Mouse (Mus musculus) forebrain, embryonic 12.5 days (tissue): ENCODE measurements around the gene Angptl3. TPM values are rescaled to one million over a fixed set of nuclear protein-coding genes. Genes with fewer than 3 reads are reported as not detected.

ENCODE experiments used
- ATAC-seq: fragments of 200-750 bp; cut with Nextera tagmentation; 2 replicates; pipeline ENCODE4 v1.8.0; 2017; ENCODE audit warnings: moderate TSS enrichment; ENCODE audit not compliant: low FRiP score
- H3K27ac ChIP-seq: fragments of 300-500 bp; sonication (generic); 2 replicates; pipeline ENCODE4 v1.5.1; 2016; ENCODE audit warnings: mild to moderate bottlenecking
- H3K27me3 ChIP-seq: fragments of 300-500 bp; sonication (generic); 2 replicates; pipeline ENCODE4 v1.6.1; 2016; ENCODE audit warnings: mild to moderate bottlenecking
- H3K36me3 ChIP-seq: fragments of 300-500 bp; sonication (generic); replicated peaks from 2 replicates; pipeline ENCODE4 v1.6.1; 2016; ENCODE audit warnings: mild to moderate bottlenecking
- H3K4me1 ChIP-seq: fragments of 300-500 bp; sonication (generic); 2 replicates; pipeline ENCODE4 v1.6.1; 2016
- H3K4me2 ChIP-seq: fragments of 300-500 bp; sonication (generic); 2 replicates; pipeline ENCODE4 v1.6.1; 2016; ENCODE audit warnings: mild to moderate bottlenecking, moderate library complexity
- H3K4me3 ChIP-seq: fragments of 300-500 bp; sonication (generic); replicated peaks from 2 replicates; pipeline ENCODE4 v1.5.1; 2016; ENCODE audit warnings: mild to moderate bottlenecking
- H3K9ac ChIP-seq: fragments of 300-500 bp; sonication (generic); 2 replicates; pipeline ENCODE4 v1.6.1; 2016; ENCODE audit warnings: mild to moderate bottlenecking
- H3K9me3 ChIP-seq: fragments of 300-500 bp; sonication (generic); 2 replicates; pipeline ENCODE4 v1.6.1; 2016
- WGBS: fragments of 180-500 bp; shearing (Covaris S2); methylation state at CpG from one replicate; pipeline ENCODE4 v1.1.7; 2016; 5-methylcytosine and 5-hydroxymethylcytosine counted together
- polyA plus RNA-seq: library from polyadenylated mRNA; unstranded; fragments of >200 nt; fragmentation: Nextera tagmentation; extraction: Ambion mirVana; gene quantifications from 2 replicates; pipeline ENCODE4 v1.2.1, GENCODE M21; 2016

The Angptl3 gene
- 1.6 and 2.5 TPM in 2 replicates for polyA plus RNA-seq

DNA sequence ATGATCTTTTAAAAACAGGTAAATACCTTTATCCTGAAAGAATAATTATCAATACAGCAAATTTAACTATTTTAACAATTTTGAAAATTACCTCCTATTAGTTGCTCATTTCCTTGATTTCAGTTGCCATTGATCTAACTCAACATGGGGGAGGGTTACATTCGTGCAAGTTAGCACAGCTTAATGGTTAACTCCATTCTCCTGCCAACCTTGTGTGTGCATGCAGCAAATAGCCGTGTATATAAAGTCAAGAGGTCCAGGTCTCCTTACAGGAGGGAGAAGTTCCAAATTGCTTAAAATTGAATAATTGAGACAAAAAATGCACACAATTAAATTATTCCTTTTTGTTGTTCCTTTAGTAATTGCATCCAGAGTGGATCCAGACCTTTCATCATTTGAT, at the start of gene Angptl3:
Angptl3 (plus strand) TSS at position 269 of the 400 bp plus-strand sequence.
- WGBS, result 85% methylated on average over 2 of the region's 2 CpGs

DNA sequence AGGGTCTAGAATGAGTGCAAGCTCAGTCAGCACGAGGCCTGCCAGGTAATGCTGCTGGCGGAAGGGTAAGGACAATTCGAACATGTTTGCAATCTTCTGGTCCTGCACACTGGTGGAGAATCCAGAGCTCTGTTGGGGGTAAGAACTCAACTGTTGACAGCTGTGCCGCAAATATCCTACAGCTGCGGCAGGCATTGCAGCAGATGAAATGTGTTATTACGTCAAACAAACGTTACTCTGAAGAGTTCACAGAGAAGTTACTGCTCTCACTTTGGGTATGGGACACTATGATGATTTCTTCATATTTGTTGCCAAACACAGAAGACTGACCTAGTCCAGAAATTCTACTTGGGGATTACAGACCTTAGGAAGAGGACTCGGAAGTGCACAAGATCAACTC, 46.1 kb upstream of the Angptl3 start:
- Histone ChIP-seq H3K4me3 (no peak overlapping the region), H3K9ac (no peak overlapping the region), H3K27me3 (no peaks in the 10 kb centered on the region), H3K4me1 (no peaks in the 10 kb centered on the region), H3K4me2 (no peak overlapping the region), H3K36me3 (peaks cover 56% of the 10 kb centered on the region), H3K27ac (no peak overlapping the region), H3K9me3 (no peaks in the 10 kb centered on the region)
- WGBS, result 90% methylated on average over 8 of the region's 8 CpGs
- ATAC-seq, result no peak

More for the DNA sequence above, at the start of gene Angptl3:
- Histone ChIP-seq H3K27ac (no peak within 1 kb of the TSS), H3K4me2 (no peak within 1 kb of the TSS), H3K4me3 (no peak within 1 kb of the TSS), H3K27me3 (no peaks in the 10 kb centered on the region), H3K9me3 (no peaks in the 10 kb centered on the region), H3K9ac (no peak within 1 kb of the TSS), H3K36me3 (0 out of 2 replicates have a peak, but pooled peaks cover 8% of the 10 kb centered on the region), H3K4me1 (no peaks in the 10 kb centered on the region)
- ATAC-seq, result no peak

DNA sequence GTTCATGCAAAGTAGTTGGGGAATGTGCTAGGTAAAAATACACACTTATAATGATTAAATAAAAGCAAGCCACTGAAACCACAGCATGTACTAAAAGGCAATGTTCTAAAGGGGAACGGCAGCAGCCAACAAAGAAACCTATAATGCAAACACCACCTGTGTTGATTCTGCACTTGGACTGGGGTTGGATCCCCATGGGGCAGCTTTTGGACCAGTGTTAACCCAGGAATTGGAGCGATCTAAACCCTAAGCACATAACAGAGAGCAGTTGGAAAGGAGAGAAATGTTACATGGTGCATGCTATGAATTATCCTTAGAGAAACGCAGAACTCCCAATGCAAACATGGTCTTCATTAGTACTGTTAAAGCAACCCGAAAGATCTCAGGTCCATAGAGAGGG, 37.3 kb upstream of the Angptl3 start:
- Histone ChIP-seq H3K4me2 (no peak overlapping the region), H3K27me3 (no peaks in the 10 kb centered on the region), H3K9ac (no peak overlapping the region), H3K9me3 (no peaks in the 10 kb centered on the region), H3K36me3 (peaks cover 20% of the 10 kb centered on the region), H3K4me1 (no peaks in the 10 kb centered on the region), H3K27ac (no peak overlapping the region), H3K4me3 (no peak overlapping the region)
- WGBS, result 90% methylated on average over 4 of the region's 4 CpGs
- ATAC-seq, result no peak

DNA sequence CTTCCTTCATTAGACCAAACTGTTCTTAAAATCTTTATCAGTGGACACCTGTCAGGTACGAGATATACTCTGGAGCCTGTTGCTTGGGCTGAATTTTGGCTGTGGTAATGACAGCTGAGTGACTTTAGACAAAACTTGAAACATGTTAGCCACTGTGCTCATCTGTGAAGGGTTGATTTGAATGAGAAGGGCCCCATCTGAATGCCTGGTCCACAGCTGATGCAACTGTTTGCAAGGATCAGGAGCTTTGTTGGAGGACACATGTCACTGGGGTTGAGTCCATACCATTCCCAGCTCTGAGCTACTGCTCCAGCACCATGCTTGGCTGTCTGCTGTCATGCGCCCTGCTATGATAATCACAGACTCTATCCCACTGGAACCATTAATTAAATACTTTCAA, 25.2 kb upstream of the Angptl3 start:
- Histone ChIP-seq H3K9me3 (no peaks in the 10 kb centered on the region), H3K36me3 (peaks cover 30% of the 10 kb centered on the region), H3K4me2 (no peak overlapping the region), H3K9ac (no peak overlapping the region), H3K27me3 (no peaks in the 10 kb centered on the region), H3K4me3 (no peak overlapping the region), H3K4me1 (no peaks in the 10 kb centered on the region), H3K27ac (no peak overlapping the region)
- ATAC-seq, result no peak
- 93% methylated on average over 2 of the region's 2 CpGs for WGBS

DNA sequence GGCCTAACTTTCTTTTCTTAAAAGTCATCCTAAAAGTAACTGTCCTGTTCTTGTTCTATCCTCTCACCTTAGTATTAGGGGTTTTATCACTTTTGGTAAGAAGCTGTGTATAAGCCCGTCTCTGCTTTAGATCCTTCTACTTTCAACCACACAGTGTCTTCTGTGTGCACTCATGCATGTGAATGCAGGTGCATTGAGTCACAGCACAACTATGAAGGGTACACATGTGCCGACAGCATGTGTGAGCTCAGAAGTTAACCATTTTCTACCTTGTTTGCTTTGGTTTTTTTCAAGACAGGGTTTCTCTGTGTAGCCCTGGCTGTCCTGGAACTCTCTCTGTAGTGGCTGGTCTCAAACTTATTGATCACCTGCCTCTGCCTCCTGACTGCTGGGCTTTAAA, 24.4 kb upstream of the Angptl3 start:
- Histone ChIP-seq H3K27me3 (no peaks in the 10 kb centered on the region), H3K4me1 (no peaks in the 10 kb centered on the region), H3K27ac (no peak overlapping the region), H3K36me3 (peaks cover 34% of the 10 kb centered on the region), H3K4me2 (no peak overlapping the region), H3K4me3 (no peak overlapping the region), H3K9ac (no peak overlapping the region), H3K9me3 (no peaks in the 10 kb centered on the region)
- 86% methylated on average over 2 of the region's 2 CpGs for WGBS
- no peak for ATAC-seq

DNA sequence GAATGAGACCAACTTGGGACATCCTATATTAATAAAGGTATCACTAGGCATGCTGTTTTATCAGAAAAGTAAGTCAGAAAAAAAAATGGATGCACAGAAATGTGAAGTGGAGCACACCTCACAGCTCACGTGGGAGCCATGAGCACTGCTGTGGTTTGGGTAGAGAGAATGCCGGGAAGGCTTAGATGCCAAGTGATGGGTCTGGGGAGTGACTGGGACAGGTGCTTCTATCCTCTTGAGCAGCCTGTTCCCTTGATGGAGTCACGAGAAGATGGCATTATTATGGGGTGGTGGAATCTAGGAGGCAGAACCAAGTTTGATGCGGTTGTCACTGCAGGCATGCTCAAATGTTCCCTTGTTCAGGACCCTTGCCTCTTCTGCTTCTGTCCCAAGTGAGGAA, 19.7 kb upstream of the Angptl3 start:
- Histone ChIP-seq H3K4me1 (no peaks in the 10 kb centered on the region), H3K9ac (no peak overlapping the region), H3K27ac (no peak overlapping the region), H3K4me2 (no peak overlapping the region), H3K36me3 (peaks cover 48% of the 10 kb centered on the region), H3K27me3 (no peaks in the 10 kb centered on the region), H3K4me3 (no peak overlapping the region), H3K9me3 (no peaks in the 10 kb centered on the region)
- WGBS, result 93% methylated on average over 4 of the region's 4 CpGs
- no peak for ATAC-seq

DNA sequence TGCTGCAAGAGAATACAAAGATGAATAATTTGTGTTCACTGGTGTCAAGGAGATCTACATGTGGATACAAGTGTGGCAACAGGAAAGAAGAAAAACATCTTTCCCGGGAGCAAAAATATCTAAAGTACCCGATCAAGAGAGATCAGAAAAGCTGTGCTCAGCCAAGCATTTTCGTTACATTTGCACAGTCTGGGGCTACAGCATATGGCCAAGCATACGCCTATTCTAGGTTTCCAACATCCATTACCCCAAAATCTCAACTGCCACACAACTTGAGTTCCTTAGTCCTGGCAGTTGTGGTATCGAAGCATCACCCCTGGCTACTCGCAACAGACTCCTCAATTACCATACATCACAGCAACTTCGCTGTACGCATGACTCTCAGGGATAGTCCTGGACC, 8.5 kb upstream of the Angptl3 start:
- peaks cover 11% of the 10 kb centered on the region; the same call in 1 of the 2 replicates for H3K36me3 ChIP-seq
- no peak overlapping the region for H3K9ac ChIP-seq
- ATAC-seq, result no peak
- H3K27me3 ChIP-seq, result no peaks in the 10 kb centered on the region
- H3K4me1 ChIP-seq, result no peaks in the 10 kb centered on the region
- H3K4me2 ChIP-seq, result no peak overlapping the region
- 91% methylated on average over 8 of the region's 8 CpGs for WGBS
- H3K27ac ChIP-seq, result no peak overlapping the region
- H3K9me3 ChIP-seq, result no peaks in the 10 kb centered on the region
- H3K4me3 ChIP-seq, result no peak overlapping the region

DNA sequence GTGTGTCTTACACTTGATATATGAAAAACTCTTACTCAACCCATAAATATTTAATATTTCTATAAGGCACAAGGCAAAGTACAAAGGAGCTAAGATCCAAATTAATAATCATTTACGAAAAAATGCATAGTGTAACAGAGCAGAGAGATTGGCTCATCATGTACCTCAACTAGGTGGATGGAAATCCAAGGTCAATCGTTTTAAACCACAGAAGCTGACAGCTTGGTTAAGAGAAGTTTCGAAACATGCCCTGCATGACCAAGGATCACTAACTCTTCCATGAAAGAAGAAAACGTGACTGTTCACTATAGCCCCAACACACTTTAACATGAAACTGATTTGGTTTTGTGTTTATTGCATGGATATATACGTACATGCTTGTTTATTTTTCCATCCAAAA, 2.4 kb upstream of the Angptl3 start:
- Histone ChIP-seq H3K9me3 (no peaks in the 10 kb centered on the region), H3K4me2 (no peak overlapping the region), H3K4me1 (no peaks in the 10 kb centered on the region), H3K27me3 (no peaks in the 10 kb centered on the region), H3K27ac (no peak overlapping the region), H3K9ac (no peak overlapping the region), H3K36me3 (0 out of 2 replicates have a peak, but pooled peaks cover 8% of the 10 kb centered on the region), H3K4me3 (no peak overlapping the region)
- no peak for ATAC-seq
- 93% methylated on average over 5 of the region's 5 CpGs for WGBS

DNA sequence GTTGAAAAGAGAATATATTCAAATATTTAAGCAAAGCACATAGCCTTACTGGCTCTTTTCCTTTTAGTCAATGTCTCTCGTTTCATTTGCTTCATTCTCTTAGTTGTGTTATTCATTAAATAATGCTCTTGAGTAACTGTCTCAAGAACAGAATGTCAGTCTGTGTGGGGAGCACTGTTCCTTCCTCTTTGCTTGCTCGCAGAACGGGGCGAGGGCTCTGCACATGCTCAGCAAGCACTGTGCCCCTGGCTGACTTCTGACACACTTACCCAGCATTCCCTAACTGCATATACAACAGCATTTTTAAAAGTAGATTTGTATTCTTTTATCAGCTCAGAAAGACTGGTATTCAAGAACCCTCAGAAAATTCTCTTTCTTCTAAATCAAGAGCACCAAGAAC, 2.2 kb downstream of the Angptl3 start:
- Histone ChIP-seq H3K4me2 (no peak overlapping the region), H3K9ac (no peak overlapping the region), H3K4me1 (no peaks in the 10 kb centered on the region), H3K4me3 (no peak overlapping the region), H3K9me3 (no peaks in the 10 kb centered on the region), H3K27me3 (no peaks in the 10 kb centered on the region), H3K36me3 (no peaks in the 10 kb centered on the region), H3K27ac (no peak overlapping the region)
- no peak for ATAC-seq
- 86% methylated on average over 4 of the region's 4 CpGs for WGBS

DNA sequence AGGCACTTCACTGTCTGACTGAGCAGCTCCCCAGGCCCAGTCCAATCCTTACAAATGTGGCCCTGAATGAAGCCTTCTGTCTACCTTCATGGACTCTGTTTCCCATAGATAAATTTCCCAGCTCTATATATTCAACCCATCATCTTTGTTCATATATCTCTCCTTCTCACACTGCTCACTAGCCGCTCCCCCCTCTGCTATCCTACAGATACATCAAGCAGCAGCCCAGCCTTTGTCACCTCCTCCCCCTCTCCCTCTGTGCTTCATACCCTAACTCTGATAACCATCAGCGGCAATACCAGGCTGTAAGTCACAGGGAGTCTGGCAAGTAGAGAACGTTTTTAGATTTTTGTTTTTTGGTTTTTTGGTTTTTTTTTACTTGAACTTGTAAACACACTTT, 14.1 kb downstream of the Angptl3 start:
- no peaks in the 10 kb centered on the region for H3K9me3 ChIP-seq
- H3K27me3 ChIP-seq, result no peaks in the 10 kb centered on the region
- H3K4me2 ChIP-seq, result no peak overlapping the region
- H3K27ac ChIP-seq, result no peak overlapping the region
- peaks cover 47% of the 10 kb centered on the region for H3K36me3 ChIP-seq
- WGBS, result 83% methylated on average over 3 of the region's 3 CpGs
- no peaks in the 10 kb centered on the region for H3K4me1 ChIP-seq
- no peak overlapping the region for H3K9ac ChIP-seq
- no peak overlapping the region for H3K4me3 ChIP-seq
- ATAC-seq, result no peak

DNA sequence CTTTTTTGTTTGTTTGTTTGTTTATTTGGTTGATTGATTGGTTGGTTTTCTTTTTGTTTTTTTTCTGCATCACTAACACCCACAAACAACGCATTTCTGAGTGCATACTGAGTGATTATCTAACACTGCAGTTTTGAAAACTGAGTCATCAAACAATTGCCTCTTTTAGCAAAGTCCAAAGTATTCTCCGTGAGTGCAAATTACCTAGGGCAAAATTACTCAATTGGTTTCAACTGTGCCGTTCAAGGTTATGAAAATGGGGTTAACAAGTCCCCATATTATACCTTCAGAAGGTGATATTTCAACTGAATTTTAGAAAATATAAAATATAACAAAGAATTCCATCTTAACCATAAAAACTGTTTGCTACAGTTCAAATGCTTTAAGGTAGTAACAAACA, 15.7 kb downstream of the Angptl3 start:
- Histone ChIP-seq H3K4me3 (no peak overlapping the region), H3K9ac (no peak overlapping the region), H3K4me1 (no peaks in the 10 kb centered on the region), H3K27ac (no peak overlapping the region), H3K4me2 (no peak overlapping the region), H3K27me3 (no peaks in the 10 kb centered on the region), H3K9me3 (no peaks in the 10 kb centered on the region), H3K36me3 (peaks cover 49% of the 10 kb centered on the region)
- WGBS, result 80% methylated on average over 3 of the region's 3 CpGs
- no peak for ATAC-seq

DNA sequence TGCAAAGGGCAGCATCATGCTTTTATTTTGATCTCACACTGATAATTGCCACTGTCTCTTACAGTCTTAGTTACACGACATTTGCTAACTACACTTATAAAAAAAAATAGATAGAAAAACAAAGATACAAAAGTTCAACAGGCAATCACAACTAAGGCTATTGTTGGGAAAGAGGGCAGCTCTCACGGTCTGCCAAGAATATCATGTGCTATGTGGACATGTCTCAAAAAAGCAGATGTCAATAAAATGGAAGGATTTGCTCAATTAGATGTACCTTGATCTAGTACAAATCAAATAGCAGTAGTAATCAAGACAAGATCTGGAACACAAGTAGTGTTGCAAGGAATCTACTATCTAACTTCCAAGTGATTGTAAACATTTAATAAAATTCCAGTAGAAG, 17.8 kb downstream of the Angptl3 start:
- Histone ChIP-seq H3K36me3 (peaks cover 45% of the 10 kb centered on the region), H3K27ac (no peak overlapping the region), H3K4me2 (no peak overlapping the region), H3K4me3 (no peak overlapping the region), H3K9ac (no peak overlapping the region), H3K9me3 (no peaks in the 10 kb centered on the region), H3K4me1 (no peaks in the 10 kb centered on the region), H3K27me3 (no peaks in the 10 kb centered on the region)
- WGBS, result 86% methylated on average over 2 of the region's 2 CpGs
- no peak for ATAC-seq

DNA sequence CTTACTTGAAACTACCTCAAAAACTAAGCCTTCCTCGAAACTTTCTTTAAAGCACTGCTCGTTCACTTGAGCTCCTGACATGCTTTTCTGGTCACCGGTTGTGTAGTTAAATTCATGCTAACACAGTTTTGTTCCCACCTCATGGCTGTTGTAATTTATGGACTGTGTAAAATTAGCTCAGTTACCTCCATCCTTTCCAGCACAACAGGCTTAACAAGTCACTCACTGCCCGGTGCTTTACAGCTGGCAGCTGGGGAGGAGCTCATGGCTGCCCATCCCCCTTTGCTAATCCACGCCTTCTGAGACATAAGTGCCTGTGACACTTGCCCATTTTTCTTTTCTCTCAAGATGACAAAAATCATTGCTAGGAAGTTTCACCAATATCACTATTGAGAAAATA, 33.8 kb downstream of the Angptl3 start:
- H3K27ac ChIP-seq, result no peak overlapping the region
- 50% methylated on average over 5 of the region's 5 CpGs for WGBS
- no peak for ATAC-seq
- no peaks in the 10 kb centered on the region; the same call in none of the 2 replicates for H3K4me1 ChIP-seq
- no peak overlapping the region for H3K9ac ChIP-seq
- no peaks in the 10 kb centered on the region for H3K9me3 ChIP-seq
- no peak overlapping the region for H3K4me2 ChIP-seq
- H3K36me3 ChIP-seq, result peaks cover 49% of the 10 kb centered on the region
- H3K27me3 ChIP-seq, result no peaks in the 10 kb centered on the region
- no peak overlapping the region for H3K4me3 ChIP-seq
